Mouse (Mus musculus): ENCODE data around the gene Asb13. TPM values are rescaled to one million over a fixed set of nuclear protein-coding genes. Genes with fewer than 3 reads are reported as not detected.

Gene Asb13
- polyA plus RNA-seq, 1 experiment from 2014 or later, result 6.0 TPM

- Histone ChIP-seq H3K9ac (ENCODE audit: low read length) (no peak overlapping the region), H3K27ac (ENCODE audit: low read depth, low read length) (no peak overlapping the region), H3K27me3 (replicated peaks; ENCODE audit: control insufficient read depth, insufficient read depth, low read length) (no peaks in the 10 kb centered on the region), H3K4me2 (ENCODE audit: low read length) (no peak overlapping the region), H3K9me3 (replicated peaks; ENCODE audit: control insufficient read depth, low read length) (no peaks in the 10 kb centered on the region), H3K4me1 (ENCODE audit: control insufficient read depth, insufficient read depth, low read length) (no peaks in the 10 kb centered on the region), H3K36me3 (ENCODE audit: control insufficient read depth, insufficient read depth, low read length) (no peaks in the 10 kb centered on the region), H3K4me3 (ENCODE audit: low read depth, low read length) (no peak overlapping the region)
- ATAC-seq (no peak), DNase-seq (ENCODE audit: low spot score) (no peak)
- WGBS, result 76% methylated on average over 1 of the region's 1 CpGs
Observed at GRCm38 (mm10) chr13:3670039-3670438, 36.2 kb downstream of the Asb13 start.

GRCm38 (mm10) chr13:3673151-3673550 lies 39.3 kb downstream of the Asb13 start:
- no peak for ATAC-seq
- Histone ChIP-seq H3K36me3 (ENCODE audit: control insufficient read depth, insufficient read depth, low read length) (no peaks in the 10 kb centered on the region), H3K9ac (ENCODE audit: low read length) (no peak overlapping the region), H3K4me3 (ENCODE audit: low read depth, low read length) (no peak overlapping the region), H3K4me2 (ENCODE audit: low read length) (no peak overlapping the region), H3K9me3 (replicated peaks; ENCODE audit: control insufficient read depth, low read length) (no peaks in the 10 kb centered on the region), H3K4me1 (ENCODE audit: control insufficient read depth, insufficient read depth, low read length) (no peaks in the 10 kb centered on the region), H3K27ac (ENCODE audit: low read depth, low read length) (no peak overlapping the region), H3K27me3 (replicated peaks; ENCODE audit: control insufficient read depth, insufficient read depth, low read length) (no peaks in the 10 kb centered on the region)
- WGBS, result 82% methylated on average over 3 of the region's 3 CpGs
- no peak for DNase-seq (ENCODE audit: low spot score)

DNA sequence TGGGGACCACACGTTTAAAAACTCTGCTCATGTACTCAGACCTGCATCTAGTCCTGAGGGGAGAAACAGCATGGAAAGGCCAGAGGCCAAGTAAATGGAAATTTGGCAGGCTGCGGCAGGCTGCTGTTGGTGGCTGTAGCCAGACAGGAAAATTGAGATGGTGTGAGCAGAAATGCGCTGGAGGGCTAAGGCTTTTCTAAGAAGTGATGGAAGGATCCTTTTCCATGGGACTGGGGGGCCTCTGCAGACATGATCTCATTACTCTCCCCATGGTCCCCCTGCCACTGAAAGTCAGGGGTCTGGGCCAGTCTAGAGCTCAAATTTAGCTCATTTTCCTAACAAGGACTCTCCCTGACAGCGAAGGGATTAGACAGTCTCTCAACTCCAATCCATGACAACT lies 39.8 kb downstream of the Asb13 start:
- H3K4me3 ChIP-seq (ENCODE audit: low read depth, low read length), result no peak overlapping the region
- 86% methylated on average over 4 of the region's 4 CpGs for WGBS
- DNase-seq (ENCODE audit: low spot score) (no peak), ATAC-seq (no peak)
- no peaks in the 10 kb centered on the region for H3K4me1 ChIP-seq (ENCODE audit: control insufficient read depth, insufficient read depth, low read length)
- H3K27me3 ChIP-seq (replicated peaks; ENCODE audit: control insufficient read depth, insufficient read depth, low read length), result no peaks in the 10 kb centered on the region
- no peak overlapping the region for H3K9ac ChIP-seq (ENCODE audit: low read length)
- no peaks in the 10 kb centered on the region for H3K36me3 ChIP-seq (ENCODE audit: control insufficient read depth, insufficient read depth, low read length)
- H3K9me3 ChIP-seq (replicated peaks; ENCODE audit: control insufficient read depth, low read length), result no peaks in the 10 kb centered on the region
- no peak overlapping the region for H3K27ac ChIP-seq (ENCODE audit: low read depth, low read length)
- H3K4me2 ChIP-seq (ENCODE audit: low read length), result no peak overlapping the region

DNA sequence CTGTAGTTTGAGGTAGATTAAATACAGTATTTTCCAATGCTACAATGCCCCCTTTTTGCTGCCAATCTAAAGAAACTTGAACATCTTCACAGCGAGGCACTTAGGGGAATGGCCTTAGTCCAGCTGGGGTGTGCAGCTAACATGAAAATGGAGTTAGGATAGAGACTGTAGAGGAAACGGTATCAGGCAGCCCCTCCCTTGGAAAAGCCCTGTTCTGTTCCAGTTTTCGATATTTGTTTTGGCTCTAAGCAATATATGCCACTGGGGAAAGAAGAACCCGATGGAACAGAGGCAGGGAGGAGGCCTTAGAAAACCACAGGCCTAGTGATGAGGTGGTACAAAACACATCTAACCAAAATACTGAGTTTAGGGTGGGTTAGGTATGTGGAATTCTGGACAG lies 42.0 kb downstream of the Asb13 start:
- no peak overlapping the region for H3K4me2 ChIP-seq (ENCODE audit: low read length)
- no peak overlapping the region for H3K9ac ChIP-seq (ENCODE audit: low read length)
- no peak overlapping the region for H3K4me3 ChIP-seq (ENCODE audit: low read depth, low read length)
- no peak overlapping the region for H3K27ac ChIP-seq (ENCODE audit: low read depth, low read length)
- whole genome bisulfite sequencing, result 88% methylated on average over 4 of the region's 4 CpGs
- no peaks in the 10 kb centered on the region for H3K36me3 ChIP-seq (ENCODE audit: control insufficient read depth, insufficient read depth, low read length)
- H3K9me3 ChIP-seq (replicated peaks; ENCODE audit: control insufficient read depth, low read length), result no peaks in the 10 kb centered on the region
- ATAC-seq, result no peak
- no peaks in the 10 kb centered on the region for H3K27me3 ChIP-seq (replicated peaks; ENCODE audit: control insufficient read depth, insufficient read depth, low read length)
- H3K4me1 ChIP-seq (ENCODE audit: control insufficient read depth, insufficient read depth, low read length), result no peaks in the 10 kb centered on the region
- DNase-seq (ENCODE audit: low spot score), result no peak

DNA sequence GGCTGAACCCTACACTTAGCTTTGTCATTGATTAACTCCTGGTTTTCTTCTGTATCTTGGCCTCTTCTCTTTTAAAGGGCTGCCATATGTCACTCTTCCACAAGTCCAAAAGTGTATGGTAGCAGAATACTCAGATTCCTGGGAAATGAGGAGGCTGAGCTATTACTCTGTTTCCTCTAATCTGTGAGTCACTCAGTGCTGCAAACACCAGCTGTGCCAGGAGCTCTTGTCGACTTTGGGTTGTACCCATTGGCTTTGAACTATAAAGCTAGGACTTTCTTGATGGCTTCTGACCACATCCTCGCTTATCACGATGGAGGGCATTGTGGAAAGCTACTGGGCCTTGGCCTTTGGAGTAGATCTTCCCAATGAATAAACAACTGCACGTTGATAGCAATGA lies 45.3 kb downstream of the Asb13 start:
- H3K4me1 ChIP-seq (ENCODE audit: control insufficient read depth, insufficient read depth, low read length), result no peaks in the 10 kb centered on the region
- no peak overlapping the region for H3K4me3 ChIP-seq (ENCODE audit: low read depth, low read length)
- H3K4me2 ChIP-seq (ENCODE audit: low read length), result no peak overlapping the region
- H3K9ac ChIP-seq (ENCODE audit: low read length), result no peak overlapping the region
- WGBS, result 88% methylated on average over 4 of the region's 4 CpGs
- no peaks in the 10 kb centered on the region for H3K36me3 ChIP-seq (ENCODE audit: control insufficient read depth, insufficient read depth, low read length)
- no peak for DNase-seq (ENCODE audit: low spot score)
- no peaks in the 10 kb centered on the region for H3K27me3 ChIP-seq (replicated peaks; ENCODE audit: control insufficient read depth, insufficient read depth, low read length)
- ATAC-seq, result no peak
- H3K27ac ChIP-seq (ENCODE audit: low read depth, low read length), result no peak overlapping the region
- no peaks in the 10 kb centered on the region for H3K9me3 ChIP-seq (replicated peaks; ENCODE audit: control insufficient read depth, low read length)

DNA sequence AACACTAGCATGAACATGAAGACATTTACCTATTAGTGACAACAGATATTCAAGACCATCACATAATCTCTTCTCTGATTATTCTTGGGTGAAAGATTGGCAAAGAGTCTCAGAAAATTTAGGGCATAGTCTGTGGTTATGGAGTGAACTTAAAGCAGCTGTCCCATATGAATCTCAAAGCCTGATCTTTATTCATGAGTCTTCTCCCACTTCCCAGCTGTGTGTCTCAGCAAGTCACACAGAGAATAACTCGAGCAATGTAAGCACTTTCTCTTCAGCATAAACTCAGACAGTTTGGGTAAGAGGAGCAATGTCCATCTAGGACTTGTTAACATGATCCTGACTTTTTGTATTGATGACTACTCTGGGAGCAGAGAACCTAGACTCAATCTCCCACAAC lies 52.5 kb downstream of the Asb13 start:
- Histone ChIP-seq H3K27ac (ENCODE audit: low read depth, low read length) (no peak overlapping the region), H3K4me2 (ENCODE audit: low read length) (no peak overlapping the region), H3K36me3 (ENCODE audit: control insufficient read depth, insufficient read depth, low read length) (no peaks in the 10 kb centered on the region), H3K9me3 (replicated peaks; ENCODE audit: control insufficient read depth, low read length) (no peaks in the 10 kb centered on the region), H3K27me3 (replicated peaks; ENCODE audit: control insufficient read depth, insufficient read depth, low read length) (no peaks in the 10 kb centered on the region), H3K4me3 (ENCODE audit: low read depth, low read length) (no peak overlapping the region), H3K4me1 (ENCODE audit: control insufficient read depth, insufficient read depth, low read length) (no peaks in the 10 kb centered on the region), H3K9ac (ENCODE audit: low read length) (no peak overlapping the region)
- ATAC-seq (no peak), DNase-seq (ENCODE audit: low spot score) (no peak)
- WGBS, result 57% methylated on average over 1 of the region's 1 CpGs

DNA sequence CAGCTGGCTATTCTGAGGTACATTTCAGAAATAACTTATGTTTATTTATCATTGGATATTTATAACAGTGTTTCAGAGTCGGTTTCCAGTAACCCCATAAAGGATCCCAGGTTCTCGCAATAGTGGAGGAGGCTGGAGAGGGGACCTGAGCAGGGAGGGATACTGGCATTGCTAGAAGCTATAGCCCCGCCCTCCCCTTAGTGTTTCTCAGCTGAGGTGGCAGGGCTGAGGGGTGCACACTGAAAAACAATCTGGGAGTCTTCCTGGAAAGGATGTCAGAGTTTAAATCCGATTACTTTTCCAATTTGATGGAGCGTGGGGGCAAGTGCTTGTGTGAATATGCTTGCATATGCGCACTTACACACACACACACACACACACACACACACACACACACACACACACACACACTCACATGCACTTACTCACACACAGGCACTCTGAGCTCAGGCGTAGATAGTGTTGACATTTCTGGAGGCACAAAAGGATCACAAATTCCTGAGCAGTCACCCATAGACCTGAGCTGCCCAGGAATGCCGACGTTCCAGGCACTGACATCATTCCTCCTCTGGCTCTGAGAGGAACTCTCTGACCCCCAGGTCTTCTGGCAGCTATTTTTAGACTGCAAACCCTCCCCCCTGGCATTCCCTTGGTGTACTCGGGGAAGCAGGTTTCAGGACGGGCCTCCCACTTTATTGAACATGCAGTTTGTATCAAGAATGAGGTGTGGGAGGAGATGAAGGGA lies 60.9 kb downstream of the Asb13 start:
- DNase-seq (ENCODE audit: low spot score) (no peak), ATAC-seq (peak; percentile 34)
- H3K27ac ChIP-seq (ENCODE audit: low read depth, low read length), result no peak overlapping the region
- H3K9ac ChIP-seq (ENCODE audit: low read length), result no peak overlapping the region
- WGBS, result 13% methylated on average over 11 of the region's 11 CpGs
- H3K4me2 ChIP-seq (ENCODE audit: low read length), result no peak overlapping the region
- no peaks in the 10 kb centered on the region for H3K27me3 ChIP-seq (replicated peaks; ENCODE audit: control insufficient read depth, insufficient read depth, low read length)
- H3K4me3 ChIP-seq (ENCODE audit: low read depth, low read length), result no peak overlapping the region
- H3K4me1 ChIP-seq (ENCODE audit: control insufficient read depth, insufficient read depth, low read length), result no peaks in the 10 kb centered on the region
- no peaks in the 10 kb centered on the region for H3K36me3 ChIP-seq (ENCODE audit: control insufficient read depth, insufficient read depth, low read length)
- no peaks in the 10 kb centered on the region for H3K9me3 ChIP-seq (replicated peaks; ENCODE audit: control insufficient read depth, low read length)

DNA sequence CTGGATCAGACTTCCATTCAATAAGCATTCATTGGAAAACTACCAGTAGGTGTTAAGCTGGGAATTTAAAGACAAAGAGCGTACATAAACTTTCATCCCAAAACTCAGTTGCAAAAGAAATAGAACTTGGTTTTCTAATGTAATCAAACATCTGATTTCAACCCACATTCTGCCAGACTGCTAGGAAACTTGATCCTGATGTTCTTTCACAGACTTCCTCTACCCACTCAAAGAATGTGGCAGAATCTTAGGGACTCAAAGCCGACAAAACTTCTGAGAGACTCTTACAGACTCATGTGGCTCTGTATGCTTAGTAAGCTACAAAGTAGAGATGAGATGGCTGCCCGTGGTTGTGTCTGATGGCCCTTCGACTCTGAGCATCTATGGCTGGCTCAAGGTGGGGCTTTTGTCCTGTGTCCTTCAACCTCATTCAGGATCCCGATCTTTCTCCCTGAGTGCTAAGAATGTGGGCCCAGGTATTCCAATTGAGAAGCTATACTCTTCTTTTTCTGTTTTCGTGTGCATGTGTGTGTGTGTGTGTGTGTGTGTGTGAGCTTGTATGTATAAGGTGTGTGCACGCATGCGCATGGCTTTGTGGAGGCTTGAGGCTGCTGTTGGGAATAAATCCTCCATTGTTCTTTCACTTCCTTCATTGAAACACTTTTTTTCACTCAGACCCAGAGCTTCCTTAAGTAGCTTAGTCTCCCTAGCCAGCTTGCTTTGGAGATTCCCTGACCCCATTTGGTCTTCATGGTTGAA lies 63.3 kb downstream of the Asb13 start:
- H3K27me3 ChIP-seq (replicated peaks; ENCODE audit: control insufficient read depth, insufficient read depth, low read length), result no peaks in the 10 kb centered on the region
- H3K4me3 ChIP-seq (ENCODE audit: low read depth, low read length), result no peak overlapping the region
- H3K9me3 ChIP-seq (replicated peaks; ENCODE audit: control insufficient read depth, low read length), result no peaks in the 10 kb centered on the region
- no peak overlapping the region for H3K4me2 ChIP-seq (ENCODE audit: low read length)
- no peaks in the 10 kb centered on the region for H3K36me3 ChIP-seq (ENCODE audit: control insufficient read depth, insufficient read depth, low read length)
- WGBS, result 80% methylated on average over 8 of the region's 8 CpGs
- ATAC-seq (no peak), DNase-seq (ENCODE audit: low spot score) (no peak)
- H3K27ac ChIP-seq (ENCODE audit: low read depth, low read length), result no peak overlapping the region
- H3K4me1 ChIP-seq (ENCODE audit: control insufficient read depth, insufficient read depth, low read length), result no peaks in the 10 kb centered on the region
- H3K9ac ChIP-seq (ENCODE audit: low read length), result no peak overlapping the region

GRCm38 (mm10) chr13:3700752-3701151 lies 66.9 kb downstream of the Asb13 start:
- H3K9me3 ChIP-seq (replicated peaks; ENCODE audit: control insufficient read depth, low read length), result no peaks in the 10 kb centered on the region
- no peak overlapping the region for H3K4me3 ChIP-seq (ENCODE audit: low read depth, low read length)
- H3K4me2 ChIP-seq (ENCODE audit: low read length), result no peak overlapping the region
- no peaks in the 10 kb centered on the region for H3K27me3 ChIP-seq (replicated peaks; ENCODE audit: control insufficient read depth, insufficient read depth, low read length)
- H3K4me1 ChIP-seq (ENCODE audit: control insufficient read depth, insufficient read depth, low read length), result no peaks in the 10 kb centered on the region
- no peak overlapping the region for H3K9ac ChIP-seq (ENCODE audit: low read length)
- ATAC-seq (no peak), DNase-seq (ENCODE audit: low spot score) (no peak)
- H3K36me3 ChIP-seq (ENCODE audit: control insufficient read depth, insufficient read depth, low read length), result no peaks in the 10 kb centered on the region
- 94% methylated on average over 4 of the region's 4 CpGs for WGBS
- no peak overlapping the region for H3K27ac ChIP-seq (ENCODE audit: low read depth, low read length)

Measured in forebrain, embryonic 14.5 days (tissue).